Mouse (Mus musculus) Patski (cell line): ENCODE results near the gene Rnf6. TPM values are rescaled to one million over a fixed set of nuclear protein-coding genes. Genes with fewer than 3 reads are reported as not detected.

Source experiments
- ATAC-seq: fragments of 100-300 bp; one replicate; pipeline ENCODE4 v1.8.0; 2021
- CTCF ChIA-PET: fragments of 350-600 bp; sonication (Branson Sonifier 250); formaldehyde crosslinking; loops from one replicate; lab custom pipeline; 2022; ENCODE audit warnings: inconsistent platforms; lab: Charles Lee
- POLR2A ChIA-PET: fragments of 350-600 bp; sonication (Branson Sonifier 250); formaldehyde crosslinking; loops from one replicate; lab custom pipeline; 2022; ENCODE audit warnings: antibody characterized with exemption, inconsistent platforms; lab: Charles Lee
- DNase-seq: peaks from one replicate; pipeline ENCODE4 v3.0.0-alpha.2; 2011; ENCODE audit warnings: low read depth, low spot score
- H3K27me3 ChIP-seq: fragments of 371-371 bp; one replicate; pipeline ENCODE4 v1.5.1; 2021
- CTCF ChIP-seq: fragments of 100-300 bp; IDR thresholded peaks from one replicate; pipeline ENCODE4 v1.5.1; 2021
- in situ Hi-C: fragments of 300-500 bp; cut with MboI; formaldehyde crosslinking; loops from 3 replicates; pipeline ENCODE4 v1.11.1; 2018; ENCODE audit warnings: low pct_unique_long_range_greater_than_20kb, mixed read lengths
- polyA plus RNA-seq: library from polyadenylated mRNA; unstranded; gene quantifications from one replicate; pipeline ENCODE4 v1.2.3, GENCODE M21; 2021

Rnf6 gene
- polyA plus RNA-seq, 1 experiment from 2014 or later, result 82.9 TPM

DNA sequence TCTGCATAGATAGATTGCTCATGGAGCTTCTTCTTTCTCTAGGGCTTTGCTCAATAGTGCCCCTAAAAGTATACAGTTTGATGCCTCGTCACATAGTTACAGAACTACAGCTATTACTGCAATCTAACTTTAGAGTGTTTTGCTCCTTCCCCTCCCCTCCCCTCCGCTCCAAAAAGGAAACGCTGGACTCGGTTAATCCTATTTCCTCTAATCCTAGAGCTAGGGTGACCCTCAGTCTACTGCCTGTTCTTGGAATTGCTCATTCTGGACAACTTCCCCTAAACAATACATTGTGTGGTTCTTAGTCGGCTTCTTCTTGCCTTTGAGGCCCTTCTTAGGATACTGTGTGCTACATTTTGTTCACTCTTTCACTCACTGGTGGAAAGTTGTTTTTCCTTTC lies 26.4 kb upstream of the Rnf6 start:
- POLR2A ChIA-PET, result interaction anchor here (0.6 kb wide), 1 partner anchor 66 kb away, joined by 3 read pairs; no protein-coding TSS in a partner anchor
- DNase-seq (no peak), ATAC-seq (no peak)
- TF ChIP-seq CTCF, result no peak
- in situ Hi-C loops, result no loop called here
- H3K27me3 ChIP-seq, result no peaks in the 10 kb centered on the region
- CTCF ChIA-PET, result no interaction called here

DNA sequence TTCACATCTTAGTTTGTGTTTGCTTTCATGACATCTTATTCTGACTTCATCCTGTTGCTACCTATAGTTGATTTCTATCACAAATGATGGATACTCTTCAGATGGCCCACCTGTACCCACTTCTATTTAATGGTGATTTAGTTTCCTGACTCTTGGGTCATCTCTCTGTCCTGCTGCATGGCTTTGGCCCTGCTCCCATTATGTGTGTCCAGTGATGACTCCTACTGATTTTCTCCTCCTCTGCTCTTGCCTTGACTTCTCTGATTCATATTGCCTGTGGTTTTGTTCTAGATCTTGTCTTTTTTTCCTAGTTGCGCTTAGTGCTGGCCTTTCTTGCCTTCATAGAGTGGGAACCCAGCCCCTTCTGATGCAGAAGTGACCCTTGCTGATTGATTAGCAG lies 25.0 kb upstream of the Rnf6 start:
- CTCF ChIA-PET, result no interaction called here
- TF ChIP-seq CTCF, result no peak
- ATAC-seq, result no peak
- in situ Hi-C loops, result no loop called here
- no peak for DNase-seq
- POLR2A ChIA-PET, result no interaction called here
- H3K27me3 ChIP-seq, result no peaks in the 10 kb centered on the region

DNA sequence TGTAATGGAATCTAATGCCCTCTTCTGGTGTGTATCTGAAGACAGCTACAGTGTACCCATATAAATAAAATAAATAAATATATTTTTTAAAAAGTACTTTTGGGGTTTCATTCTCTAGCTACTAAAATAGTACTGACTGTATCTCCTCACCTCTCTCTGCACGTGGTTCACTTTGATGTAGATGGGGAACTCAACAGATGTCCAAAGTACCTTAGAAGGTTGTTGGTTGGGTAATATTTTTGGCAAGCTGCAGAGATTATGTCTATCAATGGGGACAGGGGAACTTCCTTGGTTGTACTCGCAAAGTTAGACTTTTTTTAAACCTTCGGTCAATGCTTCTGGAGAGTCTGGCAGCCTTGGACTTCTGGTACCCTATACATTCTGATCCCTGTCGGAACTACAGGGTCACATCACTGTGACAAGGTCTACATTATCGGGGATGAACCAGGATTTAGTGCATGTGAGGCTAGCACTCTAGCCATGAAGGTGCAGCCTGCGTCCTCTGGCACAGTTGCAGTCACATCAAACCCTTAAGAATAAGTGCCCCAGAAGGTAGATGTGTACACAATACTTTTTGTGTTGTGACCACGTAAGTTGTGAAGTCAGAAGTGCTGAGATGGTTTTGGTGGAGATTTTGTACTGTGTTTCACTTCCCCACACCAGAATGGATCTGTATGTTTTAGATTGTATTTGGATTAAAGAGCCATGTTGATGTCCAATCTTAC lies 24.5 kb upstream of the Rnf6 start:
- DNase-seq (no peak), ATAC-seq (no peak)
- no peaks in the 10 kb centered on the region for H3K27me3 ChIP-seq
- TF ChIP-seq CTCF, result no peak
- CTCF ChIA-PET, result interaction anchor here (1.3 kb wide), 1 partner anchor 13 kb away, joined by 3 read pairs; no protein-coding TSS in a partner anchor
- in situ Hi-C loops, result no loop called here
- POLR2A ChIA-PET, result interaction anchor here (1.1 kb wide), 1 partner anchor 49 kb away, joined by 5 read pairs; no protein-coding TSS in a partner anchor

DNA sequence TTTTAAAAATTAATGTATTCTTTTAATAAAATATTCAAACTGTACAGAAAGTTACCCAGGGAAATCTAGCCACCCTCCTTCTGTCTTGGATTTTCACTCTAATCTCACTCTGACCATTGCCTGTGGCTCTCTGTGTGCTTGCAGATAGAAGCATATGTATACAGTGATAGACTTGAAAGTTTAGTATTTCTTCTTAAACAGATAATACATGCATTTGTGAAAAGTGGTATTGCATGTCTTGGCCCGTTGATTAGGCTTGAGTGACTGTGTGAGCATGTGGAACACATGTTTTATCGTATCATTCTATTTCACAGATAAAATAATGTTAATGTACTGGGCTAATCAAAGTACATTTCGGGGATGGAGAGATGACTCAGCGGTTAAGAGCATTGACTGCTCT lies 23.8 kb upstream of the Rnf6 start:
- CTCF ChIA-PET, result interaction anchor here (1.3 kb wide), 2 partner anchors 12 to 14 kb away, joined by 3 read pairs; no protein-coding TSS in a partner anchor
- no peak for ATAC-seq
- H3K27me3 ChIP-seq, result no peaks in the 10 kb centered on the region
- DNase-seq, result no peak
- TF ChIP-seq CTCF, result no peak
- POLR2A ChIA-PET, result interaction anchor here (1.1 kb wide), 1 partner anchor 50 kb away, joined by 5 read pairs; no protein-coding TSS in a partner anchor
- in situ Hi-C loops, result no loop called here

DNA sequence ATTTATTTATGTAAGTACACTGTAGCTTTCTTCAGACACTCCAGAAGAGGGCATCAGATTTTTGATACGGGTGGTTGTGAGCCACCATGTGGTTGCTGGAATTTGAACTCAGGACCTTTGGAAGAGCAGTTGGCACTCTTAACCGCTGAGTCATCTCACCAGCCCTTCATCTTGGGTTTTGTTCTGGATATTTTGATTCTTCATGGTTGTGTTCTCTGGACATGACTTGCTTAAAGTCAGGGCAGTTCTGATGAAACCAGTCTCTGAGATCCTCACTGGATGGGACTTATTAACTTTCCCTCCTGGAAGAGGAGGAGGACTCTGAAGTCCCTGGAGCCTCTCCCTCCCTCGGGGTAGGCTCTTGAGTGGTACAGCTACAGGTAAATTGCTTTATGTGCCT lies 19.8 kb upstream of the Rnf6 start:
- ChIA-PET POLR2A (no interaction called here), CTCF (no interaction called here)
- in situ Hi-C loops, result no loop called here
- DNase-seq, result no peak
- TF ChIP-seq CTCF, result no peak
- ATAC-seq, result no peak
- no peaks in the 10 kb centered on the region for H3K27me3 ChIP-seq

DNA sequence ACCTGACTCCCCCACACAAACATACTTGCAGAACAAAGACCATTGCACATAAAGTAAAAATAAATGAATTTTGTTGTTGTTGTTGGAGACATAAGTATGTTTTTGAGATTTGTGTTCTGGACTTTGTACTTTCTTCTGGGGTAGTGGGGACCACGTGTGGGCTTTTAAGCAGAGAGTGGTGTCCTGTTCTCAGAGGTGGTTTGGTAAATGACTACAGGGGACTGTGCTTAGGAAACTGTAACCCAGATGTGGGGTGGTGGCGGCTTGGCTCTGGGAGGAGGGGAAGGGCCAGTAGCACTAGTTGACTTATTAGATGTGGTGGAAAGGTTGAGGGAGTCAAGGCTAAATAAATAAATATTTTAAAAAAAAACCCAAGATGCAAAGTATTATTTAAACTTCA lies 19.4 kb upstream of the Rnf6 start:
- POLR2A ChIA-PET, result no interaction called here
- no peaks in the 10 kb centered on the region for H3K27me3 ChIP-seq
- no peak for ATAC-seq
- no peak for TF ChIP-seq CTCF
- in situ Hi-C loops, result no loop called here
- DNase-seq, result no peak
- CTCF ChIA-PET, result no interaction called here

DNA sequence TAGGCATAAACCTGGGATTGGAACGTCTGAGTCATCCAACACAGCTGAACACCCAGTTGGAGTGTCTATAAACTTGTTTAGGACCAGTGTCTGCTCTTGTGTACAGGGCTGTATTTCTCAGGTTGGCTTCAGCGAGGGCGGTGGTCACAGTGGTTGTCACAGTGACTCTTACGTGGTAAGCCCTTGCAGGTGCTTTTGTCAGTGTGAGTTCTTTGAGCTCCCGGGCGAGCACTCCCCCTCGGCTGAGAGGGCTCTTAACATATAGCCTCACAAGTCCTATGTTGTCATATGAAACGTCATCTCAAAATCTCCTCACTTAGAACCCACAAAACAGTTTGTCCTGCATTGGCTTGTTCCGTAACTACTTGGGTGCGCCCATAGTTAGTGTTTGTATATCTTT lies 16.9 kb upstream of the Rnf6 start:
- CTCF ChIA-PET, result interaction anchor here (1.6 to 2.2 kb wide), 2 partner anchors 32 to 64 kb away, joined by 4 to 5 read pairs; no protein-coding TSS in a partner anchor
- DNase-seq (no peak), ATAC-seq (peak; percentile 13)
- TF ChIP-seq CTCF, result no peak
- POLR2A ChIA-PET, result interaction anchor here (1.5 kb wide), 1 partner anchor 16 kb away, joined by 6 read pairs; the partner anchor contains the start of gene Rnf6
- in situ Hi-C loops, result no loop called here
- no peaks in the 10 kb centered on the region for H3K27me3 ChIP-seq

DNA sequence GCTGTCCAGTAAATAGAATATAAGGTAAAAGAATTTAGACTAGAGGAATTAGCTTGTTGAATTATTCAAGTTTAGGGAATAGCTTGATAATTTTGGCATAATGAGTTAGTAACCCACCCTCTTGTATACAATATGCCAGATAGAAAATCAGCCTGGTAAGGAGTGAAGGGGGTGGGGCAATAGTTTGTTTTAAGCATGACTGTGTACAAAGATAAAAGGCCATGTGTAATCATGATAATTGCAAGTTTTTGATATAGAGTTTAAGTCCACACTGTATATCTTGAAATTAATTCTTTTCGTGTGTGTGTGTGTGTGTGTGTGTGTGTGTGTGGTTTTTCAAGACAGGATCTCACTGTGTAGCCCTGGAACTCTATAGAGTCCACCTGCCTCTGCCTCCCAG lies 13.0 kb upstream of the Rnf6 start:
- no peak for ATAC-seq
- no peak for DNase-seq
- no peak for TF ChIP-seq CTCF
- no peaks in the 10 kb centered on the region for H3K27me3 ChIP-seq
- in situ Hi-C loops, result no loop called here
- ChIA-PET CTCF (interaction anchor here (1.2 kb wide), 1 partner anchor 10 kb away, joined by 3 read pairs; no protein-coding TSS in a partner anchor), POLR2A (interaction anchor here (0.6 kb wide), 1 partner anchor 22 kb away, joined by 4 read pairs; no protein-coding TSS in a partner anchor)

DNA sequence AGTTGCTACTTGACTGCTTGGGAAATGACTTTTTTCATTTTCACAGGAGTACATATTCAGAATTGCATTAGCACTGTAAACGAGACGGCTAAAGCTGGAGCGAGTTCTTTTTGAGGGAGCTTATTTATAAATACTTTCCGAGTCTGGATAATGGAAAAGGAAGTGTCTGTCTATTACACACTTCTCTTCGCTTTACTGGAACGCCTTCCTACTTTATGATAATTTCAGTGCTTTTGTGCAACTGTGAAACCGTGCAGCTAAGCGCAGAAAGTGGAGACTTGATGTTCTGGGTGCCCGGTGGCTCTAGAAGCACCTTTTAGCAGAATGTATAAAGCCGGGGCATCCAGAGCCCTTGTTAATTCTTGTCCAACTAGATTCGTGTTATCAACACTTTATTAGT lies 11.5 kb upstream of the Rnf6 start:
- no peak for TF ChIP-seq CTCF
- DNase-seq (no peak), ATAC-seq (no peak)
- POLR2A ChIA-PET, result interaction anchor here (0.8 to 1.5 kb wide), 3 partner anchors 33 to 67 kb away, joined by 3 read pairs; no protein-coding TSS in a partner anchor
- H3K27me3 ChIP-seq, result no peaks in the 10 kb centered on the region
- in situ Hi-C loops, result no loop called here
- CTCF ChIA-PET, result interaction anchor here (1.5 to 2.0 kb wide), 2 partner anchors 10 to 17 kb away, joined by 3 to 6 read pairs; no protein-coding TSS in a partner anchor

DNA sequence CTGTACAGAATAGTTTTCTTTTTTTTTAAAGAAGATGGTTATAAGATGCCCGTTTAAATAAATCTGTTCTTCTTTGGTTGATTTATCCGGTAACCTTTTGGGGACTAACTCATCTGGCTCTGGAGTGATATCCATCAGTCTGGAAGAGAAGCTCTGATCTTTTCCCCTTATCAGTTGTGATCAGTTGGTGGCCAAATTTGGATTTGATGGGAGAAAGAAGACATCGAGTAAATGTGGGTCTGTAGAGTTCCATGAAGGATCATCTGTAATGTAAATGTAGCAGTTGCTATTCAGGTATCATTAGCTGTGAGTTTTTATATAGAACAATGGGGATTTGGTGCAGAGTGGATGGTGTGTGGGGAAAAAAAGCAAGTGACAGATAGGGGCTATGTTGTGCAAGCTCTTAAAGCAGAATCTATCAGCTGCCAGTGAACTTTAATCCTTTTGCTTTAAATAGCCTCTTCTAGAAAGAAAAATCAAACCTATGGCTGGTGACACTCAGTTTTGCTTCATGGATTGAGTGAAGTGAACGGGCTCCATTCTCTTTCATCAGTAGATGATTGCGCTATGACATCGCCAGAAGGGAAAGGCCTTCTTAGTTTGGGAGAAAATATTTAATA lies 10.8 kb upstream of the Rnf6 start:
- POLR2A ChIA-PET, result interaction anchor here (0.8 to 1.5 kb wide), 4 partner anchors 34 to 69 kb away, joined by 3 read pairs; no protein-coding TSS in a partner anchor
- CTCF ChIA-PET, result interaction anchor here (1.5 to 2.0 kb wide), 2 partner anchors 10 to 18 kb away, joined by 3 to 6 read pairs; no protein-coding TSS in a partner anchor
- no peak for DNase-seq
- ATAC-seq, result no peak
- no peak for TF ChIP-seq CTCF
- H3K27me3 ChIP-seq, result no peaks in the 10 kb centered on the region
- in situ Hi-C loops, result no loop called here

DNA sequence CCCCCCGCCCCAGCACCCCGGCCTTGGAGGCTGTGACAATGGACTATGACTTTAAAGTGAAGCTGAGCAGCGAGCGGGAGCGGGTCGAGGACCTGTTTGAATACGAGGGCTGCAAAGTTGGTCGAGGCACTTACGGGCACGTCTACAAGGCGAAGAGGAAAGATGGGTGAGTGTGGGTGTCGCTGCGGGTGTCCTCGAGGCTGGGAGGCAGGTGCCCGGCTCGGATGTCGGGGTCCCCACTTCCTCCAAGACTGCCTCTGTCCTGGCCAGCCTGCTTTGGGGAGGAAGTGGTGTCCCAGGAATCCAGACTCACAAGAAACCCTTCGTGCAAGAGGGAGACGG lies 10.3 kb upstream of the Rnf6 start:
- POLR2A ChIA-PET, result interaction anchor here (0.9 to 1.7 kb wide), 3 partner anchors 11 to 70 kb away, joined by 3 to 6 read pairs (median 3); no protein-coding TSS in a partner anchor
- CTCF ChIA-PET, result interaction anchor here (2.0 kb wide), 1 partner anchor 9 kb away, joined by 6 read pairs; no protein-coding TSS in a partner anchor
- DNase-seq, result no peak
- no peak for TF ChIP-seq CTCF
- ATAC-seq, result peak; percentile 27
- no peaks in the 10 kb centered on the region for H3K27me3 ChIP-seq
- in situ Hi-C loops, result no loop called here
